In genomic region chr17:84540603-84541002, GRCm38 (mm10) we compare ENCODE assay signal across 19 mouse cellular contexts. TPM values are rescaled to one million over a fixed set of nuclear protein-coding genes. Genes with fewer than 3 reads are reported as not detected.
A peak's percentile ranks its signal among the peaks of the same experiment; 100 is the strongest.
DNase-seq lines count a peak whose midpoint lies in the region; ATAC-seq and TF ChIP-seq lines count a peak whose summit lies in the region.
"Had no signal": no experiment of that assay in that cellular context is flagged by ENCODE, and none has a peak within 500 bp of the region (broad histone marks: within the 10 kb centered on the region; RNA-seq: fewer than 3 reads in every experiment).

No protein-coding gene starts in this region.

- TF ChIP-seq CTCF in G1E (IDR thresholded peaks at IDR 0.05; ENCODE audit: low read depth, low read length): no peak

- H3K36me3 ChIP-seq in G1E (replicated peaks) (no peaks in the 10 kb centered on the region), myocyte (ENCODE audit: control insufficient read depth, insufficient read depth) (peaks cover 7% of the 10 kb centered on the region)
- H3K36me3 ChIP-seq: hindbrain, embryonic 13.5 days; intestine, embryonic 15.5 days; midbrain, embryonic 13.5 days had no signal

- no peaks in the 10 kb centered on the region for H3K79me2 ChIP-seq in myocyte (ENCODE audit: control insufficient read depth, insufficient read depth)

- no peak for TF ChIP-seq POLR2A in myocyte (IDR thresholded peaks at IDR 0.05; ENCODE audit: insufficient read length, low read depth)

- H3K4me2 ChIP-seq in myocyte (ENCODE audit: low read depth): peak overlapping the region; percentile 48
- H3K4me2 ChIP-seq: heart, embryonic 13.5 days; hindbrain, embryonic 13.5 days; intestine, embryonic 15.5 days; limb, embryonic 12.5 days; midbrain, embryonic 13.5 days had no signal

- ATAC-seq in G1E (ENCODE audit: extremely low read depth, insufficient number of reproducible peaks, low FRiP score, poor library complexity, severe bottlenecking): peak; percentile 8
- ATAC-seq: forebrain, postnatal 0 days; intestine, embryonic 15.5 days; midbrain, embryonic 13.5 days had no signal

- no peak overlapping the region for H3ac ChIP-seq in myocyte (ENCODE audit: control insufficient read depth, insufficient read length)

- H3K27me3 ChIP-seq in G1E (ENCODE audit: insufficient read depth, low read length) (peaks cover 2% of the 10 kb centered on the region; the same call in 1 of the 2 replicates), myocyte (ENCODE audit: control insufficient read depth, insufficient read depth, insufficient read length) (no peaks in the 10 kb centered on the region)
- H3K27me3 ChIP-seq: heart, embryonic 13.5 days; hindbrain, embryonic 13.5 days; intestine, embryonic 15.5 days; limb, embryonic 12.5 days; midbrain, embryonic 13.5 days had no signal

- H3K4me1 ChIP-seq in G1E (ENCODE audit: insufficient read depth, low read depth, low read length): peaks cover 8% of the 10 kb centered on the region
- H3K4me1 ChIP-seq: embryonic facial prominence, embryonic 10.5 days; heart, embryonic 13.5 days; hindbrain, embryonic 13.5 days; intestine, embryonic 15.5 days; limb, embryonic 12.5 days; midbrain, embryonic 13.5 days had no signal

- 0 out of 2 replicates have a peak, but pooled peaks cover 2% of the 10 kb centered on the region for H3K9me3 ChIP-seq in G1E (replicated peaks)
- H3K9me3 ChIP-seq: embryonic facial prominence, embryonic 10.5 days; hindbrain, embryonic 13.5 days; intestine, embryonic 15.5 days had no signal

- peak; percentile 35 for DNase-seq in right cerebral cortex, adult 18-20 months
- DNase-seq in right cerebral cortex, postnatal 36 days (ENCODE audit: low spot score in 2 of 2): no peak
- DNase-seq in G1E (ENCODE audit: low spot score): peak; percentile 5
- peak; percentile 53 to 59 for DNase-seq in adrenal gland, postnatal 36 days
- no peak for DNase-seq in gastrocnemius, adult 8-10 months (ENCODE audit: low spot score in 2 of 2)
- DNase-seq in cerebellum, adult 11 months: no peak
- DNase-seq: cerebellum, postnatal 25 days; forebrain, postnatal 0 days; gastrocnemius, postnatal 10 days; right cerebral cortex, postnatal 25 days had no signal

- H3K4me3 ChIP-seq in G1E (ENCODE audit: low read depth, low read length) (no peak overlapping the region; the same call in 1 of the 2 replicates), myocyte (no peak overlapping the region)
- H3K4me3 ChIP-seq: embryonic facial prominence, embryonic 10.5 days; heart, embryonic 13.5 days; hindbrain, embryonic 13.5 days; intestine, embryonic 15.5 days; layer of hippocampus, adult 2 months; left cerebral cortex, adult 2 months; limb, embryonic 12.5 days; midbrain, embryonic 13.5 days had no signal

TF ChIP-seq in myocyte, 11 proteins besides CTCF, POLR2A, EP300 and RAD21:
- TF ChIP-seq TCF3 (IDR thresholded peaks at IDR 0.05; ENCODE audit: insufficient read length, low read depth) (no peak), USF1 (IDR thresholded peaks at IDR 0.05; ENCODE audit: low read depth) (no peak), MYOG (IDR thresholded peaks at IDR 0.05; ENCODE audit: control insufficient read depth in 1 of 3, insufficient read depth in 1 of 3, insufficient read length in 2 of 3, low read depth in 2 of 3) (no peak), SRF (IDR thresholded peaks at IDR 0.05; ENCODE audit: control insufficient read depth, insufficient read length, low read depth) (no peak), POLR2AphosphoS2 (IDR thresholded peaks at IDR 0.05; ENCODE audit: insufficient read length, low read depth) (no peak), CEBPB (IDR thresholded peaks at IDR 0.05; ENCODE audit: insufficient read depth, poor library complexity, severe bottlenecking) (no peak), TCF12 (IDR thresholded peaks at IDR 0.05; ENCODE audit: insufficient read depth, poor library complexity, severe bottlenecking) (no peak), MYOD1 (IDR thresholded peaks at IDR 0.05; ENCODE audit: control insufficient read depth in 1 of 3, insufficient read length in 2 of 3, low read depth in 2 of 3) (no peak)

RNA-seq across cellular contexts. Expression of gene Plekhh2, which starts 28.9 kb away (rescaled TPM):
- total RNA-seq in G1E (2014; fragmentation: Nextera tagmentation) (not detected in 2 replicates), G1E (2017) (0.06 and 0.49 TPM in 2 replicates)
- polyA plus RNA-seq in G1E (2012) (0.01 TPM in 1 of 2 replicates, not detected in the other), myocyte (2012; fragmentation: generic; extraction: Trizol) (6.4 TPM)
- total RNA-seq in adrenal gland, postnatal 36 days (2021): 1 to 10 TPM; 4.6 to 5.2 TPM
- 1 to 10 TPM in 1 of 4 experiments, under 1 TPM in 3; 0.73 to 1.3 (median 0.96) TPM for total RNA-seq in gastrocnemius, adult 8-10 months (2022)

Comparison
In these comparisons a context has a peak if more than half of its experiments do, and no peak if none do; other contexts are left out.
1. DNase-seq: peak in right cerebral cortex, adult 18-20 months (single experiment), G1E (single experiment) and adrenal gland, postnatal 36 days (2 of 2); none in right cerebral cortex, postnatal 36 days (0 of 2), gastrocnemius, adult 8-10 months (0 of 2) and cerebellum, adult 11 months (single experiment).